Mouse (Mus musculus) spleen, adult 12 weeks (tissue): ENCODE measurements at regions not wholly inside any gene's neighbourhood (a gene's known extent, or its start where the extent isn't known, plus 50 kb on each side); places are given as distances from the start of the nearest gene placed in this dataset.
"Not testable (repeated sequence)": the region's sequence is repeated elsewhere in the genome, so short reads cannot be mapped to it uniquely, and the experiment has no call there.

ENCODE experiments used
- DNase-seq: peaks from one replicate; pipeline ENCODE4 v3.0.0; 2022; ENCODE audit warnings: low spot score

DNA sequence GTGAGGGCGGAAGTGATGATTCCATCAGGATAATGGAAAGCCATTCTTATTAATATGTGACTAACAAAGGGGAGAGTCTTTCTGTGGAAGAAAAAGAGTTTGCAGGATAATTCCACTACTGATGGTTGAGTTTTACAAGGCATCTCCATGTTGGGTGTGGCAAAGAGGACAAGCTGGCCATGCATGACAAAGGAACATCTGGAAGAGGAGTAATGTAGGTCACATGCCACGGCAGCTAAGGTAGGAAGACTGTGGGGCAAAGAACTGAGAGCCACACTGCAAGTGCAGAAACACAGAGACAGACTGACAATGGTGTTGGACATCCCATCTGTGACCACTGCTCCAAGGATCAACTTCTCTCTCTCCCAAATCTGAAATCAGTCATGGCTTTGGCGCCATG is 196.4 kb upstream of the Gdi2 start:
- no peak for DNase-seq

GRCm38 (mm10) chr13:3343611-3344010 is 194.3 kb upstream of the Gdi2 start:
- DNase-seq = no peak

DNA sequence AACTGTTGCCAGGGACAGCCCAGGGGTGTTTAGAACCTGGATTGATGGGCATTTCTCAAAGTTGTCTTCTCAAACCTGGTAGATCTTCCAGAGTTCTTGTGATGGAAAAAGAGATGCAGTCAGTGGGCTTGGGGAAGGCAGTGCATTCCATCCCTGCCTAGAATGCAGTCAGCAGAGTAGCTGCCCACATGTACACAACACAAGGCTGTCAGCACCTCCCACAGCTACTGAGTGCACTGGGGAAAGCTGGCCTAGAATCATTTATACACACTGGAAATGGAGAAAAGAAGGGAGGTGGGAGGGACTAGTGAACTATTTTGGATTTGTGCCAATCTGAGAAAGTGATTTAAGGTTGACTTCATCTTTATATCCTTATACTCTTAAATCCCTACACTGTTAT is 183.0 kb upstream of the Gdi2 start:
- DNase-seq = not testable (repeated sequence)

DNA sequence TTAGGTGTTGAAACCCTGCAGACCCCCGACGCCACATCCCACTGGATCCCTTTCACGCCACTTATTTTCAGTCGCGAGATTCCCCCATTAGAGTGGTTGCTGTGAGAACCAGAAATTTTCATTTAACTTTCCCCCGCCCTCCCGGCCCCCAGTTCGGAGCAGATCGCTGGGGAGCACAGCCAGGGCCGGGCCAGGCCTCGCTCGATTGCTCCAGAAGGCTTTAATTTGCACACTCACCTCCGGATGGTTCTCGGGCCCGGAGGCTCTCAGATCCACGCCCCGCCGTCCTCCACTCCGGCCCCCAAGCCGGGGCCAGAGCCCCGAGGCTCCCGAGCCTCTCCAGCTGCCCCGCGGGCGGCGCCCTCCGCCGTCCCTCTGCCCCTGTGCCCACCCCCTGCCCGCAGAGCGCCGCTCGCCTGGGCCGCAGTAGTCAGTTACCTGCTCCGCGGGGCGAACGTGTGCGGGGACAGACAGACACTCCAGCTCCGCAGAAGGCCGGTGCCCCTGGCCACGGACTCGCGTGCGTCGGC is 179.7 kb upstream of the Gdi2 start:
- DNase-seq = no peak

GRCm38 (mm10) chr13:3358996-3359750 is 178.7 kb upstream of the Gdi2 start:
- DNase-seq = no peak

GRCm38 (mm10) chr13:3359751-3360260 is 178.1 kb upstream of the Gdi2 start:
- not testable (repeated sequence) for DNase-seq

GRCm38 (mm10) chr13:3360503-3361490 is 177.1 kb upstream of the Gdi2 start:
- no peak for DNase-seq

GRCm38 (mm10) chr13:3372701-3373100 is 165.2 kb upstream of the Gdi2 start:
- no peak for DNase-seq

- not testable (repeated sequence) for DNase-seq
These were observed 164.2 kb upstream of the Gdi2 start for GRCm38 (mm10) chr13:3373522-3374220.

- no peak for DNase-seq
These were observed 163.1 kb upstream of the Gdi2 start for GRCm38 (mm10) chr13:3374796-3375195.

DNA sequence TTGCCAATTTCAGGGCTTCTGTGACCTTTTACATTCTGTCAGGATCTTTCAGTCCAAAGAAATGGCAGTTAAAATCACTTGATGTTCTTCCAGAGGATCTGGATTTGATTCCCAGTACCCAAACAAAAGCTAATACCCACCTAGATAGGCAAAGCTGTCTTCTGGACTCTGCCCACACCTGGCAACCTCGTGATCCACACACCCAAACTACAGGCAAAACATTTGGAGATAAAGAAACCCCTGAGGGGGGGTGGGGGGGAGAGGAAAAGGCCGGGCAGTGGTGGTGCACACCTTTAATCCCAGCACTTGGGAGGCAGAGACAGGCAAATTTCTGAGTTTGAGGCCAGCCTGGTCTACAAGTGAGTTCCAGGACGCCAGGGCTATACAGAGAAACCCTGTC is 160.1 kb upstream of the Gdi2 start:
- DNase-seq = not testable (repeated sequence)

- not testable (repeated sequence) for DNase-seq
These were observed 132.1 kb upstream of the Gdi2 start for GRCm38 (mm10) chr13:3405783-3406182.

GRCm38 (mm10) chr13:3406236-3407017 is 131.4 kb upstream of the Gdi2 start:
- DNase-seq = peak; percentile 61

DNA sequence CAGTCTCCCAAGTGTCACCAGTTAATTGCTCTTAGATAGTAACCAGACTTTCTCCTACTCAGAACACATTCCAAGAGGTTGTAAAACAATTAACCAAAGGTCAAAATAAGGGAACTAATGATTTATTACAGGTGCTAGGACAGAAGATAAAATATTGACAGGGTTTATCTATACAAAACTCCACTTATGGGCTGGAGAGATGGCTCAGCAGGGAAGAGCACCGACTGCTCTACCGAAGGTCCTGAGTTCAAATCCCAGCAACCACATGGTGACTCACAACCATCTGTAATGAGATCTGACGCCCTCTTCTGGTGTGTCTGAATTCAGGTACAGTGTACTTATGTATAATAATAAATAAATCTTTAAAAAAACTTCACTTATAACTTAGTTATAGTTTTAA is 127.6 kb upstream of the Gdi2 start:
- DNase-seq = not testable (repeated sequence)

DNA sequence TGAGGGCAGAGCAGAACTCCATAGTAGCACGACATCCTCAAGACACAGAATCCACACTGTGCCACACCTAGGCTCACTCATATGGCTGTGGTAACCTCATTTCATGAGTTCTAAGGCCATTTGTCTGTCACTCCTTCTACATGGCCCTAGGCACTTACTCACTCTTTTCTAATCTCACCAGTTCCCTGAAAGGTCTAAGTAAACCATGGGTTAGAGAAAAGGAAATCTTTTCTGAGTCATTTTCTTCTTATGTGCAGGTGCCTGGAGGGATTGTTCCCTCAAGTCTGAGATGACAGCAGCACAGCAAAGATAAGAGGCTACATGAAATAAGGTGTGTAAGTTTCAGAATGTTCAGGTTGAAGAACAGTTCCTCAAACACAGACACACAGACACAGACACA is 120.8 kb upstream of the Gdi2 start:
- no peak for DNase-seq

DNA sequence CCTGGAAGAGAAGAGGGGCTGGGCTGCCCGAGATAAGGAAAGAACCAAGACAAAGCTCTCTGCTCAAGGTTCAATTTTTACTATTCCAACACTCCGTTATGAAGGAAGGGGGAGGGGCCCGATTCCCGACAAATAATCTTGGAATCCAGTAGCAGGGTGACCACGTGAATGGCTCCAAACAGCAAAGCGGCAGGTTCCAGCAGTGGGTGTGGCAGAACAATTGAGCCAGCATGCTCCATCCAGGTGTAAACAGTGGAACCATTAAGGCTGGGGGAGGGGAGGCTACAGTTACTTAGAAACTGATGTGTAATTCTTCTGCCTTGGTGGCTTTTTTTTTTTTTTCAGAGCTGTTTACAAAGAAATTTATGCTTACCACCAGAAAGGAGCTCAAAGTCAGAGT is 82.5 kb upstream of the Gdi2 start:
- not testable (repeated sequence) for DNase-seq

- no peak for DNase-seq
These were observed 61.0 kb upstream of the Gdi2 start for GRCm38 (mm10) chr13:3476884-3477283.

GRCm38 (mm10) chr13:3477997-3478728 is 59.7 kb upstream of the Gdi2 start:
- DNase-seq = peak; percentile 44
